19 mouse cellular contexts compared by ENCODE assay signal in genomic region chr1:39122316-39123015, GRCm38 (mm10).
DNase-seq lines count a peak whose midpoint lies in the region; ATAC-seq lines count a peak whose summit lies in the region.
"Had no signal": no experiment of that assay in that cellular context is flagged by ENCODE, and none has a peak within 500 bp of the region (broad histone marks: within the 10 kb centered on the region; RNA-seq: fewer than 3 reads in every experiment).

No protein-coding gene starts in this region.

- no peak overlapping the region for H3K9ac ChIP-seq in neural tube, embryonic 11.5 days (ENCODE audit: low read length)
- no peak overlapping the region for H3K9ac ChIP-seq in neural tube, embryonic 15.5 days (replicated peaks)
- H3K9ac ChIP-seq: limb, embryonic 15.5 days had no signal

- H3K9me3 ChIP-seq in neural tube, embryonic 11.5 days (ENCODE audit: control insufficient read depth, low read length): no peaks in the 10 kb centered on the region
- no peaks in the 10 kb centered on the region for H3K9me3 ChIP-seq in neural tube, embryonic 15.5 days (replicated peaks)
- H3K9me3 ChIP-seq: limb, embryonic 15.5 days had no signal

- peak; percentile 33 for DNase-seq in neural tube, embryonic 11.5 days (ENCODE audit: low spot score)
- DNase-seq in R1 (ENCODE audit: low read depth, low spot score): peak; percentile 92
- peak; percentile 24 for DNase-seq in retina, embryonic 14.5 days (ENCODE audit: low spot score)
- DNase-seq in ovary, postnatal 36 days (ENCODE audit: low spot score): no peak
- DNase-seq: adrenal gland, adult 8-10 months; cerebellum, adult 11 months; gastrocnemius, postnatal 14 days; heart, postnatal 10 days; kidney, postnatal 4 days; lung, adult 18-20 months; thymus, postnatal 4 days had no signal

- no peaks in the 10 kb centered on the region for H3K4me1 ChIP-seq in neural tube, embryonic 11.5 days (ENCODE audit: control insufficient read depth, insufficient read depth, low read length)
- H3K4me1 ChIP-seq in neural tube, embryonic 15.5 days: no peaks in the 10 kb centered on the region
- H3K4me1 ChIP-seq: limb, embryonic 15.5 days had no signal

- WGBS in neural tube, embryonic 11.5 days: 69% methylated on average over 8 of the region's 8 CpGs
- 60% methylated on average over 8 of the region's 8 CpGs for WGBS in neural tube, embryonic 15.5 days

- H3K27me3 ChIP-seq in neural tube, embryonic 11.5 days (ENCODE audit: control insufficient read depth, insufficient read depth, low read length): no peaks in the 10 kb centered on the region
- no peaks in the 10 kb centered on the region for H3K27me3 ChIP-seq in neural tube, embryonic 15.5 days (replicated peaks)
- H3K27me3 ChIP-seq: CH12.LX; limb, embryonic 15.5 days; Patski had no signal

- H3K4me3 ChIP-seq in neural tube, embryonic 11.5 days (ENCODE audit: low read depth, low read length): no peak overlapping the region
- no peak overlapping the region for H3K4me3 ChIP-seq in neural tube, embryonic 15.5 days (replicated peaks)
- H3K4me3 ChIP-seq: forebrain, embryonic 10.5 days; limb, embryonic 15.5 days had no signal

- ATAC-seq in neural tube, embryonic 11.5 days (ENCODE audit: insufficient read depth, low FRiP score, low TSS enrichment): peak; percentile 50; the same call in 1 of the 2 replicates
- no peak for ATAC-seq in neural tube, embryonic 15.5 days (ENCODE audit: low FRiP score)
- peak; percentile 63 for ATAC-seq in inflammation-experienced regulatory T-cells, adult 6 months
- no peak for ATAC-seq in frontal cortex, adult (ENCODE audit: low TSS enrichment)
- ATAC-seq in erythroblast, adult 5-6 weeks (replicated peaks; ENCODE audit: low FRiP score, poor library complexity, severe bottlenecking): no peak
- ATAC-seq: Patski had no signal

- no peak overlapping the region for H3K27ac ChIP-seq in neural tube, embryonic 11.5 days (ENCODE audit: low read depth, low read length)
- no peak overlapping the region for H3K27ac ChIP-seq in neural tube, embryonic 15.5 days (replicated peaks)
- H3K27ac ChIP-seq: limb, embryonic 15.5 days had no signal

- H3K4me2 ChIP-seq in neural tube, embryonic 11.5 days (ENCODE audit: low read depth): no peak overlapping the region
- H3K4me2 ChIP-seq in neural tube, embryonic 15.5 days: no peak overlapping the region
- H3K4me2 ChIP-seq: limb, embryonic 15.5 days had no signal

- no peaks in the 10 kb centered on the region for H3K36me3 ChIP-seq in neural tube, embryonic 11.5 days (ENCODE audit: control insufficient read depth, insufficient read depth, low read length)
- no peaks in the 10 kb centered on the region for H3K36me3 ChIP-seq in neural tube, embryonic 15.5 days
- H3K36me3 ChIP-seq: forebrain, embryonic 10.5 days; limb, embryonic 15.5 days had no signal

Comparison
In these comparisons a context has a peak if more than half of its experiments do, and no peak if none do; other contexts are left out.
1. ATAC-seq: peak in neural tube, embryonic 11.5 days (single experiment) and inflammation-experienced regulatory T-cells, adult 6 months (single experiment); none in neural tube, embryonic 15.5 days (single experiment), frontal cortex, adult (single experiment) and erythroblast, adult 5-6 weeks (single experiment).